Mouse (Mus musculus) neural tube, embryonic 15.5 days (tissue): Measurements from ENCODE around the gene Cdc42se1. TPM values are rescaled to one million over a fixed set of nuclear protein-coding genes. Genes with fewer than 3 reads are reported as not detected.
"Not testable (repeated sequence)": the region's sequence is repeated elsewhere in the genome, so short reads cannot be mapped to it uniquely, and the experiment has no call there.

Experiments
- ATAC-seq: fragments of 200-750 bp; cut with Nextera tagmentation; 2 replicates; pipeline ENCODE4 v1.8.0; 2017; ENCODE audit warnings: mild to moderate bottlenecking, moderate TSS enrichment, moderate library complexity; ENCODE audit not compliant: low FRiP score
- H3K27ac ChIP-seq: fragments of 300-500 bp; sonication (generic); replicated peaks from 2 replicates; pipeline ENCODE4 v1.5.1; 2015; ENCODE audit warnings: mild to moderate bottlenecking, inconsistent platforms
- H3K27me3 ChIP-seq: fragments of 300-500 bp; sonication (generic); replicated peaks from 2 replicates; pipeline ENCODE4 v1.6.1; 2015; ENCODE audit warnings: inconsistent platforms
- H3K36me3 ChIP-seq: fragments of 300-500 bp; sonication (generic); 2 replicates; pipeline ENCODE4 v1.6.1; 2015; ENCODE audit warnings: inconsistent platforms
- H3K4me1 ChIP-seq: fragments of 300-500 bp; sonication (generic); 2 replicates; pipeline ENCODE4 v1.6.1; 2015; ENCODE audit warnings: inconsistent platforms
- H3K4me2 ChIP-seq: fragments of 300-500 bp; sonication (generic); 2 replicates; pipeline ENCODE4 v1.6.1; 2015; ENCODE audit warnings: inconsistent platforms, mild to moderate bottlenecking, moderate library complexity
- H3K4me3 ChIP-seq: fragments of 300-500 bp; sonication (generic); replicated peaks from 2 replicates; pipeline ENCODE4 v1.5.1; 2015; ENCODE audit warnings: mild to moderate bottlenecking, inconsistent platforms
- H3K9ac ChIP-seq: fragments of 300-500 bp; sonication (generic); replicated peaks from 2 replicates; pipeline ENCODE4 v1.6.1; 2015; ENCODE audit warnings: mild to moderate bottlenecking, inconsistent platforms
- H3K9me3 ChIP-seq: fragments of 300-500 bp; sonication (generic); replicated peaks from 2 replicates; pipeline ENCODE4 v1.6.1; 2016; ENCODE audit warnings: inconsistent platforms
- WGBS: fragments of 180-500 bp; shearing (Covaris S2); methylation state at CpG from one replicate; pipeline ENCODE4 v1.1.7; 2015; ENCODE audit warnings: mixed read lengths; 5-methylcytosine and 5-hydroxymethylcytosine counted together
- polyA plus RNA-seq: library from polyadenylated mRNA; unstranded; fragments of >200 nt; fragmentation: Nextera tagmentation; extraction: Ambion mirVana; gene quantifications from 2 replicates; pipeline ENCODE4 v1.2.1, GENCODE M21; 2015

Cdc42se1 gene
- polyA plus RNA-seq, 1 experiment from 2014 or later: 46.2 TPM

- Histone ChIP-seq H3K4me3 (no peak overlapping the region), H3K27me3 (no peaks in the 10 kb centered on the region), H3K9me3 (no peaks in the 10 kb centered on the region), H3K4me1 (no peaks in the 10 kb centered on the region), H3K27ac (no peak overlapping the region), H3K9ac (no peak overlapping the region), H3K36me3 (peaks cover 61% of the 10 kb centered on the region), H3K4me2 (no peak overlapping the region)
- ATAC-seq: no peak
- WGBS: 92% methylated on average over 6 of the region's 6 CpGs
Observed at GRCm38 (mm10) chr3:95203880-95204279, 24.7 kb upstream of the Cdc42se1 start.

- H3K36me3 ChIP-seq: peaks cover 26% of the 10 kb centered on the region
- H3K9me3 ChIP-seq: no peaks in the 10 kb centered on the region
- H3K4me2 ChIP-seq: no peak overlapping the region
- no peak overlapping the region for H3K27ac ChIP-seq
- H3K27me3 ChIP-seq: no peaks in the 10 kb centered on the region
- no peak for ATAC-seq
- 86% methylated on average over 4 of the region's 4 CpGs for WGBS
- no peaks in the 10 kb centered on the region for H3K4me1 ChIP-seq
- no peak overlapping the region for H3K4me3 ChIP-seq
- no peak overlapping the region for H3K9ac ChIP-seq
Observed at GRCm38 (mm10) chr3:95208286-95208685, 20.2 kb upstream of the Cdc42se1 start.

GRCm38 (mm10) chr3:95210585-95210984, 17.9 kb upstream of the Cdc42se1 start:
- no peak overlapping the region for H3K4me2 ChIP-seq
- no peak overlapping the region for H3K27ac ChIP-seq
- ATAC-seq: no peak
- H3K9ac ChIP-seq: no peak overlapping the region
- no peaks in the 10 kb centered on the region for H3K27me3 ChIP-seq
- H3K4me3 ChIP-seq: no peak overlapping the region
- peaks cover 17% of the 10 kb centered on the region for H3K36me3 ChIP-seq
- H3K9me3 ChIP-seq: no peaks in the 10 kb centered on the region
- no peaks in the 10 kb centered on the region for H3K4me1 ChIP-seq
- 48% methylated on average over 2 of the region's 2 CpGs for WGBS

- H3K27ac ChIP-seq, H3K4me2 ChIP-seq, ATAC-seq, H3K27me3 ChIP-seq, H3K9ac ChIP-seq, H3K9me3 ChIP-seq, H3K4me3 ChIP-seq: not testable (repeated sequence)
- peaks cover 10% of the 10 kb centered on the region for H3K36me3 ChIP-seq
- peaks cover 11% of the 10 kb centered on the region for H3K4me1 ChIP-seq
- 97% methylated on average over 9 of the region's 10 CpGs for WGBS
Observed at GRCm38 (mm10) chr3:95212889-95213608, 15.5 kb upstream of the Cdc42se1 start.

- Histone ChIP-seq H3K4me3 (no peak overlapping the region), H3K4me2 (no peak overlapping the region), H3K27ac (no peak overlapping the region), H3K9ac (no peak overlapping the region), H3K9me3 (no peaks in the 10 kb centered on the region), H3K4me1 (peaks cover 16% of the 10 kb centered on the region), H3K36me3 (peaks cover 11% of the 10 kb centered on the region), H3K27me3 (no peaks in the 10 kb centered on the region)
- 100% methylated on average over 1 of the region's 1 CpGs for WGBS
- no peak for ATAC-seq
Observed at GRCm38 (mm10) chr3:95213609-95213975, 14.9 kb upstream of the Cdc42se1 start.

- peak overlapping the region; percentile 61 for H3K4me2 ChIP-seq
- H3K36me3 ChIP-seq: peaks cover 36% of the 10 kb centered on the region
- H3K27ac ChIP-seq: peak overlapping the region; percentile 93
- peak overlapping the region; percentile 71; the same call in 1 of the 2 replicates for H3K9ac ChIP-seq
- peak; percentile 23 for ATAC-seq
- H3K9me3 ChIP-seq: no peaks in the 10 kb centered on the region
- peak overlapping the region; percentile 61 for H3K4me3 ChIP-seq
- 23% methylated on average over 4 of the region's 4 CpGs for WGBS
- H3K27me3 ChIP-seq: no peaks in the 10 kb centered on the region
- H3K4me1 ChIP-seq: peaks cover 22% of the 10 kb centered on the region
Observed at GRCm38 (mm10) chr3:95216655-95217254, 11.8 kb upstream of the Cdc42se1 start.

- 1% methylated on average over 55 of the region's 56 CpGs for WGBS
- peak; percentile 88 for ATAC-seq
- Histone ChIP-seq H3K4me2 (peak within 1 kb of the TSS; percentile 61), H3K9me3 (no peaks in the 10 kb centered on the region), H3K4me1 (peaks cover 22% of the 10 kb centered on the region), H3K36me3 (peaks cover 38% of the 10 kb centered on the region), H3K4me3 (peak within 1 kb of the TSS; percentile 61), H3K9ac (peak within 1 kb of the TSS; percentile 71), H3K27me3 (no peaks in the 10 kb centered on the region), H3K27ac (peak within 1 kb of the TSS; percentile 93)
Observed at GRCm38 (mm10) chr3:95217255-95218134, 11.0 kb upstream of the Cdc42se1 start, which contains the start of gene Gabpb2. TSS of gene Gabpb2 (minus strand) at chr3:95217916.

- Histone ChIP-seq H3K27ac (peak overlapping the region; percentile 93; the same call in 1 of the 2 replicates), H3K4me1 (peaks cover 31% of the 10 kb centered on the region), H3K36me3 (peaks cover 49% of the 10 kb centered on the region), H3K9me3 (no peaks in the 10 kb centered on the region), H3K27me3 (no peaks in the 10 kb centered on the region), H3K4me2 (peak overlapping the region; percentile 61), H3K4me3 (peak overlapping the region; percentile 61), H3K9ac (no peak overlapping the region)
- ATAC-seq: no peak
- WGBS: 79% methylated on average over 6 of the region's 6 CpGs
Observed at GRCm38 (mm10) chr3:95218466-95219137, 9.9 kb upstream of the Cdc42se1 start.

- Histone ChIP-seq H3K4me3 (no peak overlapping the region), H3K4me2 (no peak overlapping the region), H3K27me3 (no peaks in the 10 kb centered on the region), H3K36me3 (peaks cover 59% of the 10 kb centered on the region), H3K27ac (no peak overlapping the region), H3K4me1 (peaks cover 51% of the 10 kb centered on the region), H3K9me3 (no peaks in the 10 kb centered on the region), H3K9ac (no peak overlapping the region)
- ATAC-seq: no peak
- WGBS: 95% methylated on average over 2 of the region's 2 CpGs
Observed at GRCm38 (mm10) chr3:95223041-95223440, 5.5 kb upstream of the Cdc42se1 start.

GRCm38 (mm10) chr3:95224295-95224694, 4.2 kb upstream of the Cdc42se1 start:
- Histone ChIP-seq H3K27ac (no peak overlapping the region), H3K4me1 (peaks cover 45% of the 10 kb centered on the region), H3K36me3 (peaks cover 51% of the 10 kb centered on the region), H3K4me2 (peak overlapping the region; percentile 86), H3K9ac (no peak overlapping the region), H3K9me3 (no peaks in the 10 kb centered on the region), H3K27me3 (no peaks in the 10 kb centered on the region), H3K4me3 (no peak overlapping the region)
- ATAC-seq: no peak
- 35% methylated on average over 6 of the region's 6 CpGs for WGBS

GRCm38 (mm10) chr3:95227214-95227613, 1.3 kb upstream of the Cdc42se1 start:
- Histone ChIP-seq H3K9ac (peak overlapping the region; percentile 83), H3K9me3 (no peaks in the 10 kb centered on the region), H3K36me3 (peaks cover 36% of the 10 kb centered on the region), H3K27me3 (no peaks in the 10 kb centered on the region), H3K4me1 (peaks cover 70% of the 10 kb centered on the region), H3K27ac (peak overlapping the region; percentile 99), H3K4me2 (peak overlapping the region; percentile 86), H3K4me3 (peak overlapping the region; percentile 80)
- 3% methylated on average over 1 of the region's 1 CpGs for WGBS
- no peak for ATAC-seq
